Comparison of ENCODE assay signal across 10 mouse cellular contexts in genomic region chr5:124027702-124028470, GRCm38 (mm10). TPM values are rescaled to one million over a fixed set of nuclear protein-coding genes. Genes with fewer than 3 reads are reported as not detected.
DNase-seq lines count a peak whose midpoint lies in the region; ATAC-seq and TF ChIP-seq lines count a peak whose summit lies in the region.
"Had no signal": no experiment of that assay in that cellular context is flagged by ENCODE, and none has a peak within 500 bp of the region (broad histone marks: within the 10 kb centered on the region; RNA-seq: fewer than 3 reads in every experiment).

No protein-coding gene starts in this region.

- TF ChIP-seq POLR2A in olfactory bulb, adult 2 months (IDR thresholded peaks at IDR 0.05; ENCODE audit: insufficient read depth, low read depth, low read length): no peak

- H3K27me3 ChIP-seq in erythroblast, embryonic 14.5 days (ENCODE audit: control insufficient read depth): no peaks in the 10 kb centered on the region
- H3K27me3 ChIP-seq in lung, embryonic 16.5 days (ENCODE audit: control insufficient read depth, insufficient read depth, low read depth, low read length): no peaks in the 10 kb centered on the region
- no peaks in the 10 kb centered on the region for H3K27me3 ChIP-seq in intestine, postnatal 0 days (replicated peaks; ENCODE audit: control insufficient read depth, insufficient read depth, low read length)
- H3K27me3 ChIP-seq: CH12.LX had no signal

- 0 out of 2 replicates have a peak, but pooled peaks cover 2% of the 10 kb centered on the region for H3K9me3 ChIP-seq in erythroblast, embryonic 14.5 days (ENCODE audit: control insufficient read depth, low read length)
- H3K9me3 ChIP-seq in lung, embryonic 16.5 days (ENCODE audit: control insufficient read depth, low read length): no peaks in the 10 kb centered on the region
- H3K9me3 ChIP-seq in intestine, postnatal 0 days (ENCODE audit: control insufficient read depth): no peaks in the 10 kb centered on the region

- WGBS in lung, embryonic 16.5 days: 61% methylated on average over 19 of the region's 19 CpGs
- WGBS in intestine, postnatal 0 days: 57% methylated on average over 19 of the region's 19 CpGs
- 51% methylated on average over 19 of the region's 19 CpGs for WGBS in olfactory bulb, adult 2 months

- no peak for ATAC-seq in erythroblast, adult 5-6 weeks (replicated peaks; ENCODE audit: low FRiP score, poor library complexity, severe bottlenecking)
- no peak for ATAC-seq in lung, embryonic 16.5 days (ENCODE audit: low read depth)
- no peak for ATAC-seq in intestine, postnatal 0 days

- H3K4me2 ChIP-seq in lung, embryonic 16.5 days (ENCODE audit: low read depth, low read length): no peak overlapping the region
- H3K4me2 ChIP-seq in intestine, postnatal 0 days (replicated peaks; ENCODE audit: low read depth): peak overlapping the region; percentile 9; the same call in 1 of the 2 replicates

- H3K4me3 ChIP-seq in erythroblast, embryonic 14.5 days (replicated peaks): peak overlapping the region; percentile 22
- no peak overlapping the region for H3K4me3 ChIP-seq in lung, embryonic 16.5 days (ENCODE audit: low read length)
- no peak overlapping the region for H3K4me3 ChIP-seq in intestine, postnatal 0 days (ENCODE audit: low read depth, low read length)
- H3K4me3 ChIP-seq in olfactory bulb, adult 2 months (ENCODE audit: insufficient read depth, low read depth, low read length): no peak overlapping the region

- no peak for DNase-seq in lung, postnatal 4 days
- DNase-seq in urinary bladder, postnatal 14 days (ENCODE audit: low spot score): no peak
- DNase-seq in cerebellum, postnatal 4 days (ENCODE audit: low spot score in 2 of 2): no peak
- DNase-seq: kidney, postnatal 36 days had no signal

- TF ChIP-seq CTCF in intestine, postnatal 0 days (IDR thresholded peaks at IDR 0.05; ENCODE audit: low read depth): no peak
- TF ChIP-seq CTCF in olfactory bulb, adult 2 months (IDR thresholded peaks at IDR 0.05; ENCODE audit: insufficient read depth, low read depth, low read length): no peak

- peaks cover 88% of the 10 kb centered on the region for H3K4me1 ChIP-seq in erythroblast, embryonic 14.5 days (ENCODE audit: control insufficient read depth)
- H3K4me1 ChIP-seq in lung, embryonic 16.5 days (replicated peaks; ENCODE audit: control insufficient read depth, insufficient read depth, low read length): peaks cover 49% of the 10 kb centered on the region
- peaks cover 5% of the 10 kb centered on the region; the same call in 1 of the 2 replicates for H3K4me1 ChIP-seq in intestine, postnatal 0 days (replicated peaks; ENCODE audit: control insufficient read depth, insufficient read depth, low read length)
- H3K4me1 ChIP-seq in olfactory bulb, adult 2 months (ENCODE audit: control insufficient read depth, insufficient read depth, low read length): peaks cover 50% of the 10 kb centered on the region

- no peak overlapping the region for H3K9ac ChIP-seq in lung, embryonic 16.5 days (ENCODE audit: low read length)
- H3K9ac ChIP-seq in intestine, postnatal 0 days (ENCODE audit: low read depth, low read length): no peak overlapping the region

- H3K27ac ChIP-seq in lung, embryonic 16.5 days (ENCODE audit: low read length): 0 out of 2 replicates have a peak overlapping the region, but pooled peaks have one; percentile 14
- no peak overlapping the region for H3K27ac ChIP-seq in intestine, postnatal 0 days (ENCODE audit: low read depth, low read length)
- 0 out of 2 replicates have a peak overlapping the region, but pooled peaks have one; percentile 2 for H3K27ac ChIP-seq in olfactory bulb, adult 2 months (ENCODE audit: insufficient read depth, low read depth, low read length)

- H3K36me3 ChIP-seq in erythroblast, embryonic 14.5 days (ENCODE audit: control insufficient read depth): peaks cover 62% of the 10 kb centered on the region
- H3K36me3 ChIP-seq in lung, embryonic 16.5 days (ENCODE audit: control insufficient read depth, insufficient read depth, low read length): no peaks in the 10 kb centered on the region
- H3K36me3 ChIP-seq in intestine, postnatal 0 days (ENCODE audit: control insufficient read depth, insufficient read depth): peaks cover 9% of the 10 kb centered on the region; the same call in 1 of the 2 replicates

RNA-seq across cellular contexts. Expression of gene Vps37b, which starts 4.2 kb away (rescaled TPM):
- 19.6 and 21.1 TPM in 2 replicates for polyA plus RNA-seq in erythroblast, embryonic 14.5 days (2012)
- total RNA-seq in erythroblast, adult 5-6 weeks (2015; ENCODE audit: low replicate concordance): 14.4 and 27.9 TPM in 2 replicates
- total RNA-seq in erythroblast, adult 5-6 weeks (2017; ENCODE audit: low replicate concordance): 6.8 and 7.9 TPM in 2 replicates
- 39.2 and 41.6 TPM in 2 replicates for polyA plus RNA-seq in lung, embryonic 16.5 days (2015; fragmentation: Nextera tagmentation; extraction: Ambion mirVana)
- polyA plus RNA-seq in intestine, postnatal 0 days (2015; fragmentation: Nextera tagmentation; extraction: Ambion mirVana): 16.7 and 17.8 TPM in 2 replicates
- polyA plus RNA-seq in olfactory bulb, adult 2 months (2012; ENCODE audit: insufficient read depth, insufficient read length, low replicate concordance, missing spikeins): not detected in 2 replicates

RNA-seq across cellular contexts. Expression of gene Hip1r, which starts 54.5 kb away (rescaled TPM):
- polyA plus RNA-seq in erythroblast, embryonic 14.5 days (2012): 0.37 and 0.38 TPM in 2 replicates
- 1.9 and 5.2 TPM in 2 replicates for total RNA-seq in erythroblast, adult 5-6 weeks (2015; ENCODE audit: low replicate concordance)
- total RNA-seq in erythroblast, adult 5-6 weeks (2017; ENCODE audit: low replicate concordance): 4.9 and 10.3 TPM in 2 replicates
- polyA plus RNA-seq in lung, embryonic 16.5 days (2015; fragmentation: Nextera tagmentation; extraction: Ambion mirVana): 13.8 and 14.5 TPM in 2 replicates
- polyA plus RNA-seq in intestine, postnatal 0 days (2015; fragmentation: Nextera tagmentation; extraction: Ambion mirVana): 18.3 and 22.6 TPM in 2 replicates
- polyA plus RNA-seq in olfactory bulb, adult 2 months (2012; ENCODE audit: insufficient read depth, insufficient read length, low replicate concordance, missing spikeins): not detected in 2 replicates

Comparison
In these comparisons a context has a peak if more than half of its experiments do, and no peak if none do; other contexts are left out.
1. RNA of gene Vps37b, which starts 4.2 kb away (polyA plus RNA-seq): 39.2 to 41.6 TPM in lung, embryonic 16.5 days, 19.6 to 21.1 TPM in erythroblast, embryonic 14.5 days and 16.7 to 17.8 TPM in intestine, postnatal 0 days; not detected in olfactory bulb, adult 2 months; every median in the first group is over 10 times any median in the second.
2. RNA of gene Hip1r, which starts 54.5 kb away (polyA plus RNA-seq): 18.3 to 22.6 TPM in intestine, postnatal 0 days and 13.8 to 14.5 TPM in lung, embryonic 16.5 days; 0.37 to 0.38 TPM in erythroblast, embryonic 14.5 days and not detected in olfactory bulb, adult 2 months; every median in the first group is over 10 times any median in the second.